Mouse (Mus musculus): ENCODE measurements around the gene Grid1.

Gene Grid1

GRCm38 (mm10) chr14:34838999-34839398, 19.1 kb downstream of the Grid1 start:
- DNase-seq: no peak

- DNase-seq: no peak
Observed at GRCm38 (mm10) chr14:34839898-34840297, 20.0 kb downstream of the Grid1 start.

- no peak for DNase-seq
Observed at GRCm38 (mm10) chr14:34843579-34843978, 23.7 kb downstream of the Grid1 start.

GRCm38 (mm10) chr14:34844166-34844565, 24.3 kb downstream of the Grid1 start:
- no peak for DNase-seq

GRCm38 (mm10) chr14:34846799-34847198, 26.9 kb downstream of the Grid1 start:
- no peak for DNase-seq

- no peak for DNase-seq
Observed at GRCm38 (mm10) chr14:34847625-34848024, 27.7 kb downstream of the Grid1 start.

GRCm38 (mm10) chr14:34860891-34861780, 41.2 kb downstream of the Grid1 start:
- DNase-seq: no peak

GRCm38 (mm10) chr14:34867266-34867665, 47.4 kb downstream of the Grid1 start:
- peak; percentile 7 for DNase-seq

GRCm38 (mm10) chr14:34868513-34869260, 48.8 kb downstream of the Grid1 start:
- no peak for DNase-seq

GRCm38 (mm10) chr14:34879996-34880395, 60.1 kb downstream of the Grid1 start:
- no peak for DNase-seq

GRCm38 (mm10) chr14:34880431-34881421, 60.8 kb downstream of the Grid1 start:
- DNase-seq: no peak

GRCm38 (mm10) chr14:34884194-34884593, 64.3 kb downstream of the Grid1 start:
- no peak for DNase-seq

GRCm38 (mm10) chr14:34884611-34885010, 64.7 kb downstream of the Grid1 start:
- DNase-seq: no peak

GRCm38 (mm10) chr14:34891769-34892532, 72.0 kb downstream of the Grid1 start:
- DNase-seq: no peak

- no peak for DNase-seq
Observed at GRCm38 (mm10) chr14:34896253-34896982, 76.5 kb downstream of the Grid1 start.

GRCm38 (mm10) chr14:34903854-34904253, 83.9 kb downstream of the Grid1 start:
- DNase-seq: no peak

- DNase-seq: no peak
Observed at GRCm38 (mm10) chr14:34905697-34906096, 85.8 kb downstream of the Grid1 start.

- no peak for DNase-seq
Observed at GRCm38 (mm10) chr14:34908366-34908765, 88.5 kb downstream of the Grid1 start.

- no peak for DNase-seq
Observed at GRCm38 (mm10) chr14:34908804-34909203, 88.9 kb downstream of the Grid1 start.

GRCm38 (mm10) chr14:34916315-34916714, 96.4 kb downstream of the Grid1 start:
- DNase-seq: no peak

- DNase-seq: no peak
Observed at GRCm38 (mm10) chr14:34917111-34917510, 97.2 kb downstream of the Grid1 start.

All from thymus, postnatal 14 days (tissue).